Mouse (Mus musculus) MEL (cell line): Measurements from ENCODE around the gene Abcg1.

Experiments
- CHD2 ChIP-seq: IDR thresholded peaks from 2 replicates; pipeline ENCODE4 v1.6.1; 2011; ENCODE audit warnings: low read length, improper control_type of control experiment
- CTCF ChIP-seq, 3 experiments: IDR thresholded peaks in 2 of 3; conservative IDR thresholded peaks in 1 of 3; 2 replicates each; pipeline ENCODE4 v1.5.1; 2011 to 2012; ENCODE audit warnings: low read length in 3 of 3, low read depth in 2 of 3, mild to moderate bottlenecking in 2 of 3, improper control_type of control experiment in 1 of 3, inconsistent platforms in 1 of 3, mixed read lengths in 1 of 3, moderate library complexity in 1 of 3; ENCODE audit not compliant: control insufficient read depth in 1 of 3, insufficient read depth in 1 of 3, poor library complexity in 1 of 3, severe bottlenecking in 1 of 3
- RAD21 ChIP-seq: IDR thresholded peaks from 2 replicates; pipeline ENCODE4 v1.6.1; 2011; ENCODE audit warnings: mild to moderate bottlenecking, low read depth, low read length, improper control_type of control experiment
- TAL1 ChIP-seq: IDR thresholded peaks from 2 replicates; pipeline ENCODE4 v1.6.1; 2012; ENCODE audit warnings: mild to moderate bottlenecking, inconsistent platforms, low read length, moderate library complexity, mixed read lengths

GRCm38 (mm10) chr17:31125548-31126266 lies 68.2 kb downstream of the Abcg1 start:
- no peak for TF ChIP-seq RAD21
- TF ChIP-seq CTCF (IDR thresholded peaks at IDR 0.05 in 2 of 3, conservative IDR thresholded peaks at IDR 0.05 in 1 of 3; ENCODE audit: control insufficient read depth in 1 of 3, insufficient read depth in 1 of 3, low read depth in 2 of 3, low read length in 3 of 3, poor library complexity in 1 of 3, severe bottlenecking in 1 of 3): no peak
- no peak for TF ChIP-seq TAL1
- TF ChIP-seq CHD2: no peak
